Mouse (Mus musculus): Measurements from ENCODE around the gene Ccn1.

The Ccn1 gene

GRCm38 (mm10) chr3:145621209-145621608, 28.6 kb downstream of the Ccn1 start:
- DNase-seq (ENCODE audit: extremely low spot score, low spot score) = no peak

GRCm38 (mm10) chr3:145619621-145620365, 30.0 kb downstream of the Ccn1 start:
- no peak for DNase-seq (ENCODE audit: extremely low spot score, low spot score)

- no peak for DNase-seq (ENCODE audit: extremely low spot score, low spot score)
These were observed 31.5 kb downstream of the Ccn1 start for GRCm38 (mm10) chr3:145618299-145618698.

GRCm38 (mm10) chr3:145614362-145615115, 35.2 kb downstream of the Ccn1 start:
- DNase-seq (ENCODE audit: extremely low spot score, low spot score) = peak; percentile 27

- no peak for DNase-seq (ENCODE audit: extremely low spot score, low spot score)
These were observed 36.5 kb downstream of the Ccn1 start for GRCm38 (mm10) chr3:145613234-145613633.

- no peak for DNase-seq (ENCODE audit: extremely low spot score, low spot score)
These were observed 37.1 kb downstream of the Ccn1 start for GRCm38 (mm10) chr3:145612662-145613061.

- DNase-seq (ENCODE audit: extremely low spot score, low spot score) = no peak
These were observed 41.5 kb downstream of the Ccn1 start for GRCm38 (mm10) chr3:145608320-145608719.

GRCm38 (mm10) chr3:145605437-145606123, 44.2 kb downstream of the Ccn1 start:
- no peak for DNase-seq (ENCODE audit: extremely low spot score, low spot score)

- DNase-seq (ENCODE audit: extremely low spot score, low spot score) = no peak
These were observed 47.2 kb downstream of the Ccn1 start for GRCm38 (mm10) chr3:145602410-145603206.

- no peak for DNase-seq (ENCODE audit: extremely low spot score, low spot score)
These were observed 48.4 kb downstream of the Ccn1 start for GRCm38 (mm10) chr3:145601345-145601744.

GRCm38 (mm10) chr3:145600801-145601200, 49.0 kb downstream of the Ccn1 start:
- DNase-seq (ENCODE audit: extremely low spot score, low spot score) = no peak

- DNase-seq (ENCODE audit: extremely low spot score, low spot score) = no peak
These were observed 50.7 kb downstream of the Ccn1 start for GRCm38 (mm10) chr3:145599059-145599458.

Measured in neural tube, embryonic 10.5 days (tissue).